Mouse (Mus musculus): ENCODE measurements around the gene Atp9a.

Atp9a gene

DNA sequence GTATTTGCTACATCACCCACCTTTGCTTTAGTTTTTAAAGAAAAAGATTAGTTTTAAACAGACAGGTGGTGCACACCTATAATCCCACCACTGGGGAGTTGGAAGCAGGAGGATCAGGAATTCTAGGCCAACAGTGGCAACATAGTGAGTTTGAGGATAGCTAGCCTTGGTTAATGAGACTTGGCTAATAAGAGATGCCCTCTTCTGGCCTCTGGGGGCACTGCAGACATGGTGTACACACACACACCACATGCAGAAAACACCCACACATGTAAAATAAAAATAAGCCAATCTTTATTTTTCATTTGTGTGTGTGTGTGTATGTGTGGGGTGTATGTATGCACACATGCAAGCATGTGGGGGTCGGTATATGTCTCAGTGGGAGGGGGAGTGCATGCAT, 3.4 kb downstream of the Atp9a start:
- DNase-seq (ENCODE audit: low spot score), result no peak

DNA sequence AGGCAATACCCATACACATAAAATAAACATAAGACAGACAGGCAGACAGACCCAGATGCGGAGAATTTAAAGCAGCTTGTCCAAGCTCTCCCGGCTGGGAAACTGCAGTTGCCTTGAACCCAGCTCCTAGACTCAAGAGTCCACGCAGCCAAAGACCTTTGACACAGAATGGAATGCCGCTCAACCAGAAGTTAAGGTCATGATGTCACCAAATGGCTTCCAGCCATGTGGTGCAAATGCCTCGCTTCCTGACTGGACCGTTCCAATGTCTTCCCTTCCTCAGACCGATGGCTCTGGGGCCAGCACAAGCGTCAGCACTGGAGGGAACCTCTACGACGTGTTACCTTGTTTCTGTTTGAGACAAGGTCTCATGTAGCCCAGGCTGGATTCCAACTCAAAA, 4.3 kb downstream of the Atp9a start:
- DNase-seq (ENCODE audit: low spot score), result no peak

DNA sequence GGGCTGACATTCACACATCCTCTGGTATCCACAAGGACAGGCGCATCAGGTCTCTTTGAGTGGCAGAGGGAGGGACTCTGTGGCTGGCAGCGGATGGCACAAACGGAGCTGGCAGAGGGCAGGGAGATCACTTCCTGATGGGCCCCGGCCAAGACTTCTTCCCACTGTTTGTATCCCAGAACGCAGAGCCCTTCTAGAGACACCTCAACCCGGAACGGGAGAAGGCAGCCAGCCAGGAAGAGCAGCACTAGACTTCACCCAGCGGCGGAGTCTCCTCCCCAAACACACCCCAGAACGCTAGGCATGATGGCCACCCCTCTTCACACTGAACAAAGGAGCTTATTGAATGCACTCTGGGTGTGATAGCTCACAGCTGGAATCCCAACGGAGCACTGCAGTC, 8.2 kb downstream of the Atp9a start:
- DNase-seq (ENCODE audit: low spot score), result no peak

DNA sequence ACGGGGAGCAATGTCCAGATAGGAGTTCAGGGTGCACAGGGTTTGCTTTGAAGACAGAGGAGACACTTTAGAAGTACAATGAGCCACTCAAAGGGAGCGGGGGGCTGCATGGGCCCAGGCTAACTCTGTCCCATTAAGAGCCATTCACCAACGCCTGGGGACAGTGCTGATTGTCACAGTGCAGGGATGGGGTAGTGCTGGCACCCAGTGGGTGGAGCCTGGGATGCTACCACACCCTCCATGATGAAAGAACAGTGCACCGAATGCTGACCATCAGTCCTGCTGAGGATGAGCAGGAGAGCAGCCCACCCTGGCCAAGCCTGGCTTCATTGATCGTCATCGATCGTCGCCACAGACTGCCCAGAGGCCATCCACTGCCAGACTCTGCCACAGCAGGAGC, 11.0 kb downstream of the Atp9a start:
- no peak for DNase-seq (ENCODE audit: low spot score)

DNA sequence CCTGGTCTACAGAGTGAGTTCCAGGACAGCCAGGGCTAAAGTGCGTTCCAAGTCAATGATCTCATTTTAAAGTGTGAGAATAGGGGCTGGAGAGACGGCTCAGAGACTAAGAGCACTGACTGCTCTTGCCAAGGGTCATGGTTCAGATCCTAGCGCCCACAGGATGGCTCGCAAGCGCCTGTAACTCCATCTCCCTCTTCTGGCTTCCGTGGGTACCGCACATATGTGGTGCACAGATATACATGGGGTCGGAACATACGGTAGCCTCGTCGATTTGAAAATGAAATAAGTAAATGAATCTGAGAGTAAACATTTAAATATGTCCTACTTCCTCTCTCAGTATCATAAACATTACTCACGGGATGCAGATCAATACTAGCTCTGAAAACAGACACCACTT, 12.5 kb downstream of the Atp9a start:
- DNase-seq (ENCODE audit: low spot score), result no peak

DNA sequence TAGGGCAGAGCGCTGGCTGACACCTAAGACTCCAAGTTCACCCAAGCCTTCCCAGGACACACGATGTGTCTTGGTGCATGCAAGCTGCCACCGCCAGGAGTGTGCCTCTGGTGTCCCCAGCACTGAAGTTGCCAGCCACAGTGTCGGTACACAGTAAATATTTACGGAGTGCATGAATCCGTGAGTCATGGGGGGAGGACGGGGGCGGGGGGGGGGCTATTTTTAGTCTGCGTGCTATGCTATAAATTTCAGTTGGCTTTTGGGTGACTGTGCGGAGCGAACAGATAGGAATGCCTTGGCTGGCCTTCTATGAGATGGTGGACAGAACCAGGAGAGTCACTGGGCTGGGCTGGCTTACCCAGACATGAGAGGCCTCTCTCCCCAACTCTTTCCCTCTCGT, 14.2 kb downstream of the Atp9a start:
- DNase-seq (ENCODE audit: low spot score), result no peak

DNA sequence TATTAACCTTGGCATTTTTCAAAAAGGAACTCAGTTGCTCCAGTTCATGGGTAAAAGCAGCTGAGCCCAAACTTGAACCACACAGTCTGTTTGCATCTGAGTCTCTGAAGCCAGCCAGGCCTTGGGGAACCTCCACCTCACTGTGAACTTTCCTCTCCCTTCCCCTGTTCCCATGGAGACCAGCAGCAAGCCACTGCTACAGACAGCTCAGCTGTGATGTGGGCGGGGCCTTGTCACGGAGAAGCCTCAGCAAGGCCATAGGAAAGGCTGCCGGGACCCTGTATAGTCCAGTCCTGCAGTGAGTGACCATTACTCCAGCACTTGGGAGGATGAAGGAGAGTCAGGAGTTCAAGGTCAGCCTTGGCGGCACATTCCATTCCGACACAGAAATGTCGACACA, 16.2 kb downstream of the Atp9a start:
- DNase-seq (ENCODE audit: low spot score), result no peak

DNA sequence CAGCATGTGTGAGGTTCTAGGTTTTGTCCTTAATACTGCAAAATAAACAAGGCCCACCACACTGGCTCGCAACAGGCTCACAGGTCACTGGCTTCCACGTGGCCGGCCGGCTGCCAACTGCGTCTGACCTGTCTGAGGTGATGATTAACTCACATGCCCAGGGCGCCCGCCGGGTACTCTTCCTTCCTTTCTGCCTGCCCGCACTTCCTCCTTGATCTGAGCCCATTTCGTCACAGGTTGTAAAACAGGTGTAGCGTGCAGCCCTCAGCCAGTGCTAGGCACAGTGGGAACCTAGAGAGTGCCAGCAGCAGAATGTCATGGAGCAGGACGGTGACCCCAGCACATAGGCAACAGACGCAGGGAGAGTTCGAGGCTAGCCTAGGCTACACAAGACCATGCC, 20.9 kb downstream of the Atp9a start:
- no peak for DNase-seq (ENCODE audit: low spot score)

DNA sequence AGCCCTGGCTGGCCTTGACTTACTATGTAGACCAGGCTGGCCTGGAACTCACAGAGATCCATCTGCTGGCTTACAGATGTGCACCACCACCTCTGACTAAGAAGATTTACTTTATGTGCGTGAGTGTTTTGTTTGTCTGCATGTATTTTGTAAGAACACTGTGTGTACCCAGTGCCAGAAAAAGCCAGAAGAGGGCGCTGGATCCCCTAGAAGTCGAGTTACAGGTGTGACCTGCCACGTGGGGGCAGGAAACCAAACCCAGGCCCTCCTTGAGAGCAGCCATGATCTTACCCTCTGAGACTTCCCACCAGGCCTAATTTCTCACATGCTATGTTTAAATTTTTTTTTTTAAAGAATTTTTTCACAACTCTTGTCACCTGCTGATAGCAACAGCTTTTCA, 22.5 kb downstream of the Atp9a start:
- no peak for DNase-seq (ENCODE audit: low spot score)

DNA sequence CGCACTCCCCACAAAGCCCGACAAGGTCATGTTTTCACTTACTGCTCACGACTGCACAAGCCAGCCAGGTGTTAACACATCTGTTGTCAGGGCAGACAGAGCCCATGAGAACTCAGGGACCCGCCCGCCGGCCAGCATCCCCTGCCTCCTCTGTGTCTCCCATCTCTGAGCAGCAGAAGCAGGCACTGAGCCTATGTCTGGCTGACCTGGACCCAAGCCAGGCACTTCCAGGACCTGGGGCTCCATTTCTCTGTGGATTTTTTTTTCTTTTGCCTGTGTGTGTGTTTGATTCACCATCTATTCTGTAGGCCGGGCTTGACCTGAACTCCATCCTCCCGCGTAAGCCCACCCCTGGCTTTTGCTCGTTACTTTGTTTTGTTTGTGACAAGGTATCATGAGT, 23.5 kb downstream of the Atp9a start:
- DNase-seq (ENCODE audit: low spot score), result no peak

DNA sequence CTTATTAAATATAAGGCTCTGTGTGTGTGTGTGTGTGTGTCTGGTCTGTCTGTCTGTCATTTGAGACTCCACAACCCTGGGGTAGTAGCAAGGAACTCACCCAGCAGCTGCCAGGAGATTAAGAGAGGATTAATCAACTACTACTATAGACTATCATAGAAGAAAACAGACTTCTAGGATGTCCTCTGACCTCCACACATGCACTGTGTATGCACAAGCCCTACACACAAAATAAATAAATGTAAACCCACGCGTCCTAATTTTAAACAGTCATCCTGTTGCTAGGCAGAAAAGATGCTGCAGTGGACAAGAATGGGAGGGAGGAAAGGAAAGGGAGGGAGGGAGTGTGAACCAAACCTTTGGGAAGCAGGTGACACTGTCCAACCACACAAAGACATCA, 23.9 kb downstream of the Atp9a start:
- DNase-seq (ENCODE audit: low spot score), result no peak

DNA sequence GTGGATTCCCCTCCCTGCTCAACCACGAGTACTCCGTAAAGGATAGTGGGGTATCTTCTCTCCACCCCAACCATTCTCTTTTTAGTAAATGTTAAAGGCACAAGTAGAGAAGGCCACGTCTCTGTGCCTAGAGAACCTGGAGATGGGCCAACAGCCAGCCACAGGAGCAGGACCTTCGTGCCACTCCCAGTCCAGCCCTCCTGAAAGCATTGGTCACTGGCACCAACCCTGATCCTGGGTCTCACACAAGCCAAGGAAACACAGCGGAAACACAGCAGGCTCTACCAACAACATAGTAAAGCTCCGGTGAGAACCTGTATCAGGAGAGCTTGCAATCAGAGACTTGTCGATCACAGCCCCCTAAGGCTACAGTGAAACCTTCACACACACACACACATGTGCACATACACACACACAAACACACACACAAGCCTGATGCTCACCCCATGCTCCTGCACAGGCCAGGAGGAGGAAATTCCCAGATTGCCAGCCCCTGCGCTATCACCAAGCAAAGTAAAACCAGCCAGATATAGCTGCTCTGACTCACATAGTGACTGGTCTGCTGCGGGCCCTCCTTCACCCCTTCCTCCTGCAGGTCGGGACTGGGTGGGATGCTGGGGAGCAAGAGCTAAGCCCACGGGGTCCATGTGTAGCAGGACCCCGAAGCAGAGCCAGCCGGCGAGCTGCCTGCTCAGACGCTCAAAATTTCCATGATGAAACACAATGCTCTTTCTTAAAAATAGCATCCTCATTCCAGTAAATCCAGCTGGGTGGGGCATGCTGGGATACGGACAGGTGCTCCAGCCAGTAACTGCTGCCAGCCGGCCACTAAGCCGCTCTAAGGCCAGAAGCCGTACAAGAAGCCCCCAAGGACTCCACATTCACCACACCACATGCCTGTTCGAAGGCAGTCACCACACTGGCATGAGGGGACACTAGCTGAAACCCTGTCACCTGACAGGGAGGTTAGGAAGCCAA, 29.7 kb downstream of the Atp9a start:
- no peak for DNase-seq (ENCODE audit: low spot score)

DNA sequence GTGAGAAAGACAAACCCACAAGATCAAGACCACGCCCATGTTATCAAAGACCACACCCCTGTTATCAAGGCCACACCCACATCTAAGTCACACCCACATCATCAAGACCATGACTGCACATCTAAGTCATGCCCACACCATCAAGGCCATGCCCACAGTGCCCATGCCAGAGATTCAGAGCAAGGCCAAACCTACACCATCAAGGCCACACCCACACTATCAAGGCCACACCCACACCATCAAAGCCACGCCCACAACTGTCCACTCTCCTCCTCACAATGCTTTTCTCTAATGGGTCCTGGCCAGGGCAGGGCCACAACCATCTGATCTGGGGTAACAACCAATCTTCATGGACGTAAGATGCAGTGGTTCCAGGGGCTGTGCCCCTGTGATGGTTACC, 31.2 kb downstream of the Atp9a start:
- no peak for DNase-seq (ENCODE audit: low spot score)

DNA sequence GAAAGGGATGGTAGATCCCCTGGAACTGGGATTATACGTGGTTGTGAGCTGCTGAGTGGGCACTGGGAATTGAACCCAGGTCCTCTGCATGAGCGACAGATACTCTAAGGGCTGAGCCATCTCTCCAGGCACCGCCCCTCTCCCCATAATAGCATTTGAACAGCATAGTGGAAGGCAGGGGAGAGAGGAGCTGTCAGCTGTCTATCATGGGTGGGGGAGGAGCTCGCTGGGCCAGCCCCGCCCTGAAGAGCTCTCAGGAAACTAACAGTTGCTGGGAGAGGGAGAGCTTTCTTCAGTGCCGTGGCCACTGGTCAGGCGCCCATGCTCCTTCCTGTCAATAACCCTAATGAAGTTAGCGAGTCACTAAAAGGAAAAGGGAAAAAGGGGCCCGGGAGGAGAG, 34.4 kb downstream of the Atp9a start:
- no peak for DNase-seq (ENCODE audit: low spot score)

DNA sequence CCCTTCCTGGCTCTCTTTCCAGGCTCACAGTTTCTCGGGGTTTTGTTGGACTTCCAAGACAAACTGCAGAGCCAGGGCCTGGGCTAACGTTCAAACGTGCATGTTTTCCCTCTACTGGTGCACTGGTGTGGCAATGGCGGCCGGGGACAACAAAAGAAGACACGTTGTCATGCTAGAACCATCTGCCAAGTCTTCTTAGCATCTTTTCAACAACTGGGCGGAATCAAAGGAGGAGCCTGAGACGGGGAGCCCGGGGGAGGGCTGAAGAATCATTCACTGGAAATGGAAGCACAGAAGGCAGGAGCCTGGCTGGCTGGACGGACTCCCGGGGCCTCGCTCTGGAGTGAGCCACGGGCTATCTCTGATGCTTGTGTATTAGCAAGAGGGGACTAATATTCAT, 39.9 kb downstream of the Atp9a start:
- DNase-seq (ENCODE audit: low spot score), result no peak

DNA sequence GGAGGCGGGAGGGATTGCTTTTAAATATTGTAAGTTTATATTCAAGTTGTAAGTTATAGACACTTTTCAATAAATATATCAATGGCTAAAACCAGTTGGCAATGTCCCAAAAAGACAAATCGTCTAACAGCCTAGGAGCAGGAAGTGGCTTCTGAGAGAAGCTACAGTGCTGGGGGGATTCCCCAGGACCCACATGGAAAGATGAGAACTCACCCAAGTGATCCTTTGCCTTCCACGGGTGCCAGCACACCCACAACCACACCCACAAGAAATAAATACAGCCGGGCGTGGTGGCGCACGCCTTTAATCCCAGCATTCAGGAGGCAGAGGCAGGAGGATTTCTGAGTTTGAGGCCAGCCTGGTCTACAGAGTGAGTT, 47.2 kb downstream of the Atp9a start:
- no peak for DNase-seq (ENCODE audit: low spot score)

DNA sequence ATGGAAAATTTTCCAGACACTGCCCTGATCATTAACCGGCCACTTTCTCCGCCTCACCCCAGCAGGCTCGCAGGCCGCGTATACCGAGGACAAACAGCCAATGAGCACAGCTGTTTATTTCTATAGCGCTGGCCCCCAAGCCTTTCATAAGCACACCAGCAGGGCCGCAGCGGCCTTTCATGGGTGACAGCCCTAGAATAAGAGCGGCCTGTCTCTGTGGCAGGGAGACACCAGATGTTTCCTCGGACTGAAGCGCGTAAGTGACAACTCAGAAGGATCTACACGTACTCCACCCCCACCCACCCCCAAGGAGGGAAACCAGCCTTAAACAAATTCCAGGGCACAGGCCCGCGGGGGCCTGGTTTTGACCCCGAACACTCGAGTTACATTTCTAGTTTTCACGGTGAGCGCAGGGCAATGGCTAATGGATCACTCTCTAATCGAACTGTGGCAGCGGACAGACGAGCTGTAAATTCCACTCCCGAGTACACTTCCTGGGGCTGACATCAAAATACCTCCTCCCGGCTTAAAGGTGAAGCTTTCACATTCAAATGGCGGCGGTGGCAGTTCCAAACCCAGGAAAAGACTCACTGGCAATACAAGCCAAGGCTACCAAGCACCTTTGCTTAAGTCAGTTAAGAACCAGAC, 47.7 kb downstream of the Atp9a start:
- no peak for DNase-seq (ENCODE audit: low spot score)

DNA sequence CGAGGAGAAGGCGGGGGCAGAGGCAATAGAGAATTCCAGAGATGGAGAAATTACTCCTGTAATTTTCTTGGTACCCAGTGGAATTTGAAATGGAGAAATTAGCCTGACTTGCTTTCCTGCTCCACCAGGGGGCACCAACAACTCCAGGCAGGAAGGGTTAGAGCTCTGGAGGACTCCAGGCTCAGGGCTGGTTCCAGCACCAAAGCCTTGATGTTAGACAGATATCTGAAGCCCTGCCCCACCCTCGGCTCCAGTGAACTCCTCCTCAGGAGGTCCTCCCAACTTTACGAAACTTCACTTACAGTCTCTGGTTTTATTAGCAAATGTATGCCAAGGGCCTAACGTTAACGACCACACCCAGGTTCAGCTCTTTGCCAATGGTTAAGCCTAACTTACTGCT, 50.4 kb downstream of the Atp9a start:
- DNase-seq (ENCODE audit: low spot score), result peak; percentile 11

DNA sequence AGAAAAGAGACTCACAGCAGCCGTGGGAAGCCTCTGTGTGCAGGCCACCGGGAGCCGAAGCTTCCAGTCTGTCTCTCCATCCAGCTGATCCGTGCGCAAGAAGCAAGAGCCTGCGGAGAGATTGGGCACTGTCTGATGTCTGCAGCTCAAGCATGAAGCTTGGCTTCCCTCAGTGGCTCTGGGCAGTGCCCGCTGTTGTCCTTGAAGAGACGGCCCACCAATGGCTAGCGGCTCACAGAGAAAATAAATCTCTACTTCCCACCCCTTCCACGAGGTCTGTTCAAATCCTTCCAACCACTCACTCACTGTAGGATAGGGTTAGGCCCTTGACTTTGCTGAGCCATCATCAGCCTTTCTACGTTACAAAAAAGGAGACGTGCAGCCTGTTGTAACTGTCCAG, 54.9 kb downstream of the Atp9a start:
- DNase-seq (ENCODE audit: low spot score), result no peak

DNA sequence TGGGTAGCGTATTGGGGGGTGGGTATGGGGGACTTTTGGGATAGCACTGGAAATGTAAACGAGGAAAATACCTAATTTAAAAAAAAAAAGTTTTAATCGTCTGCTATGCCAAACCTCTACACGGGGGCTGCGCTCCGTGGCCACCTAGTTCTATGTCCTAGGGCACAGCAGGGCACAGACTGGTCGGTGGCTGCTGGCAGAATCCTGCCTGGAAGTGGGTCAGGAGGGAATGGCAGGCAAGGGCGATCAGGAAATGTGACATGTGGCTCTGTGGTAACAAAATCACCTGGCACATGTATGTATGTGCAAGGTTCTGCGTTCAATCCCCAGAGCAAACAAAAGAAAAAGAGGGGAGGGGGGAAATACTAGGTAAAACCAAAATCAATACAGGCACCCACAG, 56.3 kb downstream of the Atp9a start:
- DNase-seq (ENCODE audit: low spot score), result no peak

DNA sequence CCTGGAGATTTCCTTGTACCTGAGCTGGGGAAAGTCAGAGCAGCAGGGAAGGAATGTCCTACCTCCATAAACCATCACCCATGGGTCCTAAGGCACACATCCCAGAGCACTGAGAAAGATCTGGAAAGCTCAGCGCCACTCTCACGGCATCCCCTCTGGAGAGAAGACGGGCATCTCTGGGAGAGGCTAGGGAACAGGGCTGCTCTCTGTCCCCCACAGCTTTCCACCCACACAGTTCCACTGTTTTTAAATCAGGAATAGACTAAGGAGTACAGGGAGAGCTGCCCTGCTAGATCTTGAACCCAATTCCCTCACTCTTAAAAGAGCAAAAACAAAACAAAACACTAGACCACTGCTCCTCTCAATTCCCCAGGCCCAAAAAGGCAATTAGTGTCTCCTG, 57.5 kb downstream of the Atp9a start:
- no peak for DNase-seq (ENCODE audit: low spot score)

DNA sequence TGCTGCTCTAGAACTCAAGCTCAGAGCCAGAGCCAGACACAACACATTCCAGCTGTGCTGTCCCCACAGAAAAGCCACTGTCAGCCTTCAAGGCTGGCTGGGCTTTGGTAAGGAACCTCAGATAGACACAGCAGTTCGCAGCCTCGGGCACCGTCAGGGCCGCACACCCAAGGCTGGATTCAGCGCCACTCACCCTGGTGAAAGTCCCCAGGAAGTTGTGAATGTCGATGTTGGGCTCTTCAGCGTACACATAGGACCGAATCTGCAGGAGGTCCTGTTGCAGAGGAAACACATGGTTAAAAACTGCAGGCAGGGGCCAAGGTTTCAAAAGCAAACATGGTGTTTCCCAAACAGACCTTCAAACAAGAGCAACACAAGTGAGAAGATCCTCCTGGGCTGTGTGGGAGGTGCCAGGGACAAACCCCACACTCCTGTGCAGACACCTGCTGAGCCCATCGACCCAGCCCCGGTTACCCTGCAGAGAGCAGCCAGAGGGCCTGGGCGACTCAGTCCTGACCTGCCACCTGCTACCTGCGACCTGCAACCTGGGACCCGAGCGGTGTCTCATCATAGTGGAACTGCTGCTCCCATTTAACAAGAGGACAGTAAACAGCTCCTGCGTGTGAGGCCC, 58.6 kb downstream of the Atp9a start:
- no peak for DNase-seq (ENCODE audit: low spot score)

DNA sequence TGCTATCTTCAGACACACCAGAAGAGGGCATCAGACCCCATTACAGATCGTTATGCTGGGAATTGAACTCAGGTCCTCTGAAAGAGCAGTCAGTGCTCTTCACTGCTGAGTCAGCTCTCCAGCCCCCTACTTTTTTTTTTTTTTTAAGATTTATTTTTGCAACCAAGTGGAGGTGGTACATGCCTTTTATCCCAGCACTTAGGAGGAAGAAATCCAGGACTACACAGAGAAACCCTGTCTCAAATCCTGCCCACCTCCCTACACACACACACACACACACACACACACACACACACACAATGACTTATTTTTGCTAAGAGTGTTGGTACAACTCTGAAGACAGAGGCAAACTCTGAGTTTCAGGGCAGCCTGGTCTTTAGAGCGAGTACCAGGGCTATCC, 59.5 kb downstream of the Atp9a start:
- DNase-seq (ENCODE audit: low spot score), result no peak

Data from c-Kit-positive CD71-positive TER-119-positive erythroid progenitor cells, embryonic 14.5 days (primary cell).